Mouse (Mus musculus): ENCODE data around the gene Prlhr.
A peak's percentile ranks its signal among the peaks of the same experiment; 100 is the strongest.

The Prlhr gene

DNA sequence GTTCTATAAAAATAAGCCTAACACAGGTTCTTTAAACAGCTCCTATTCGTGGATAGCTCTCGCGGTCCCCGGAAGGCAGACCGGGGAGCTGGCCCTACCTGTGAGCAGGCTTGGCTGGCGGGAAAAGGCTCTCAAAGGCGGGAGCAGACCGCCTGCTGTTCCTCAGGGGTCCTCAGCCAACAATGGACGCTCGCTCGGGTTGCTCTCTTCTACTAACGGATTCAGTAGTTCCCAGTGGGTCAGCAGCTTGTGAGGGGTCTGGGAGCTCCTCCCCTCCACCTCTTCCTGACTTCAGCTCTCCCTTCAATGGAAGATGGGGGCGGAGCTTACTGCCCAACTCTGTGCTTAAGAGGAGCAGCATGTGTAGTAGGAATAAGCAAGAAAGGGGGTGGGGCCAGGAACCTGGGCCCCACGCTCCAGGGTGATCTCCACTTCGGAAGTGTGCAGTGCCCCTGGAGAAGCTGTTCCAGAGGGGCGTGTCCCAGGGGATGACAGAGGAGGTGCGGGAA is at the start of gene Prlhr:
Gene Prlhr (minus strand): TSS at position 51 of the 509 bp plus-strand sequence.
- DNase-seq (ENCODE audit: low read depth, low spot score) = no peak

DNA sequence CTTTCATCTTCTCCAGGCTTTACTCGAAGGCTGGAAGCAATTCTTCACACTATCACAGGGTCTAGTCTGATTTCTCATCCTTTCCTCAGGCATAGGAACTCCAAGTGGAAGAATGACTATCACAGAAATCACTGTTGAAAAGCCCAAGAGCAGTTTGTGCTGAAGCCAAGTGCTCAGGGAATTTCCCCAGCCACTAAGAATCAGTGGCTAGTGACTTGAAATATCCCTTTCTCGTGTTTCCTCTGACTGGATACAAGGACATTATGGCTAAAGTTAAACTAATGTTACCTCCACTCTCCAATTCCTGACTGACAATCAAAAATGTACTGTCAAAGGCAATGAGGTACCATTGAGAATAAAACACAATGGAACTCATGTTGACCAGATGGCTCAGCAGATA is 47.0 kb upstream of the Prlhr start:
- no peak for DNase-seq (ENCODE audit: low read depth, low spot score)

DNA sequence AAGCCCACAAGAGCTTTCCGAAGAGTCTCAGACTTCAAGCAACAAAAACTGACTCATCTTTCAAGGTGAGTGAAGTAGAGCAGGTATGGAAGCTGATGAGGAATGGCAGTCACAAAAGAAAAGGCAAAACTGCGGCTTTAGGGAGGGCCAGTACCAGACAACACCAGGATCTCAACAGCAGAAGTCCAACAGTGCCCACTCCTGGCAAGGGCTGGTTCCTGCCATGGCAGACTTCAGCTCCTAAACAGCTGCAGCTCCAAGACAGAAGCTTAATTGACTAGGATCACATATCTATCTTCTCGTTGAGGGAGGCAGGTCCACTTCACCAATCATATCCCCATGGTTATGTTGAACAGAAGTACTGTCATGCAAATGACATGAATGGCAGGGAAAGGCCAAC is 45.3 kb upstream of the Prlhr start:
- no peak for DNase-seq (ENCODE audit: low read depth, low spot score)

GRCm38 (mm10) chr19:60500209-60500608 is 32.1 kb upstream of the Prlhr start:
- DNase-seq (ENCODE audit: low read depth, low spot score) = no peak

DNA sequence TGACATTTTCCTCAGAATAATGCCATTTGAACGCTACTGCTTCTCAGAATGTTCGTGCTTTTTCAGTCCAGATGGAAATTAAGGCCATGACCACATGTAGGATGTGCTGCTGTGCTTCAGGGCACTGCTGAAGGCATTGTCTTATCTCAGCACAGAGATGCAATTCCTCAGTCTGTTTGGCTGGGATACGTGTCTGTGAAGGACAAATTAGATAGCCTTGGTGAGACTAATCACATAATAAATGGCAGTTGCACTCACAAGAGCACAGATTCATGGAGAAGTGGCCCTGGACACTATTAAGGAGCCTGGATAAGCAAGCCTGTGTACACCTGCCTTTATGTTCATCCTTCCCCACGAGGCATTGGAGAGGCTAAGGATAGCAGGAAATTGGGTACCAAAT is 29.1 kb upstream of the Prlhr start:
- no peak for DNase-seq (ENCODE audit: low read depth, low spot score)

DNA sequence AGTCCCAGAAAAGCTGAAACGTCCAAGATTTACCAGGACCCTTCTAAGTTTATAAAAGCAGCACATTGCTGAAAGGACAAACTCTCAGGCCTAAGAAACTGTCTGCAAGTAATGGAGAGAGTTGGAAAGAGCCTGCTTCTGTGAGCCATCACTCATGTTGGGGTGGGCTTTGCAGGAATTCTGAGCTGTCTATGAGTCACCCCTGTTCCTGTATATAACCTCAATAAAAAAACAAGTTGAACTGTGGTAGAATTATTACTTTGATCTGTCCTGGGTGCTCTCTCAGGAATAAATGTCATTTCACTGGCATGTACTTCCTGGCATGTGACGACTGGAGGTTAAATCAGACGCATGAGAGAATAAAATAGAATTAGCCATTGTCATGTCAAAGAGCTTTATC is 27.7 kb upstream of the Prlhr start:
- DNase-seq (ENCODE audit: low read depth, low spot score) = no peak

DNA sequence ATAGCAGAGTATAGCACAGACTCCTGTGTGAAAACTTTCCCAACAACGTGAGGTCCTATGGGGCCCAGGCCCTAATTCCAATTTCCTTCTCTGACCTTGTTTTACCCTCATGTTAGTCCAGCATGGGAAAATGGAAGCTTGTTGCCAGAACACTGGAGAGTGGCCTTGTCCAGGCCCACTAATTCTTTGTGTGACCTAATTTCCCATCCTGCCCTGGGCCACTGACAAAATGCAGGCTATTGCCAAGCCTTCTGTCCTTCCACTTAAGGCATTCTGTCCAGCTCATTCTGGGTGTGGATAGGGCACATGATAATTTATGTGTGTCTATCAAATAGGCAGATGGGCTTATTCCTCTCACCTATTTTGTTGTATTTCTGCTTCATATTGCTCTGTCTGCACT is 21.5 kb upstream of the Prlhr start:
- no peak for DNase-seq (ENCODE audit: low read depth, low spot score)

DNA sequence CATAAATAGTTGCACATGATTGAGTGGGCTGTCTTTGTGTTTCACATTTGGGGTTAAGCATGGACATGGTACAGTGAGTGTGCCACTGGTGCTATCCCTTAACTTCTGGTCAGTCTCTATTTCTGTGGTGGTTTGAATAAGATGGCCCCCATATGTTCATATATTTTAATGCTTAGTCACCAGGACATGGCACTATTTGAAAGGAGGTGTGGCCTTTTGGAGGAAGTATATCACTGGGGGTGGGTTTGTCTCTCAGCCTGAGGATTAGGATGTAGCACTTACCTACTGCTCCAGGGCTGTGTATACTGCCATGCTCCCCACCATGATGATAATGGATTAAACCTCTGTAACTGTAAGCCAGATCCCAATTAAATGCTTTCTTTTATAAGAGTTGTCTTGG is 17.2 kb upstream of the Prlhr start:
- DNase-seq (ENCODE audit: low read depth, low spot score) = no peak

DNA sequence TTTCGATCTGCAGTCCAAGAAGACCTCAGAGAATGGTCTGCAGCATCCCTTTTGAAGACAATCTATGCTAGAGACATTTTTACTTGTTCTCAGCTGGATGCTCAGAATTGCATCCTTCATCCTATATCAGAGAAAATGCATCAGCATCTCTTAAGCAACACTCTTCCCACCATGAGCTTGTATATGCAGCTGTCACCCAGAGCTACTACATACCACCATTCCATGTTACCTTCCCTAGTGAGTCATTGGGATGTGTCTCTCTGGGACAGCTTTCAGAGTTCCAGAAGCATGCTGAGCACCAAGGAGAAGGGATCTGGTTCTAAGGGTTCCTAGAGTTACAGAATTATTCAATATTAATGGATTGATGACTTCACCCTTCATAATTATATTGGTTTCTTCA is 10.8 kb upstream of the Prlhr start:
- no peak for DNase-seq (ENCODE audit: low read depth, low spot score)

GRCm38 (mm10) chr19:60477788-60478187 is 9.7 kb upstream of the Prlhr start:
- DNase-seq (ENCODE audit: low read depth, low spot score) = no peak

GRCm38 (mm10) chr19:60468846-60469245 is 742 bp upstream of the Prlhr start:
- DNase-seq (ENCODE audit: low read depth, low spot score) = no peak

GRCm38 (mm10) chr19:60467588-60468007 is 506 bp downstream of the Prlhr start:
- DNase-seq (ENCODE audit: low read depth, low spot score) = no peak

GRCm38 (mm10) chr19:60466953-60467570 is 1.0 kb downstream of the Prlhr start:
- DNase-seq (ENCODE audit: low read depth, low spot score) = peak; percentile 58

GRCm38 (mm10) chr19:60465726-60466125 is 2.4 kb downstream of the Prlhr start:
- DNase-seq (ENCODE audit: low read depth, low spot score) = no peak

DNA sequence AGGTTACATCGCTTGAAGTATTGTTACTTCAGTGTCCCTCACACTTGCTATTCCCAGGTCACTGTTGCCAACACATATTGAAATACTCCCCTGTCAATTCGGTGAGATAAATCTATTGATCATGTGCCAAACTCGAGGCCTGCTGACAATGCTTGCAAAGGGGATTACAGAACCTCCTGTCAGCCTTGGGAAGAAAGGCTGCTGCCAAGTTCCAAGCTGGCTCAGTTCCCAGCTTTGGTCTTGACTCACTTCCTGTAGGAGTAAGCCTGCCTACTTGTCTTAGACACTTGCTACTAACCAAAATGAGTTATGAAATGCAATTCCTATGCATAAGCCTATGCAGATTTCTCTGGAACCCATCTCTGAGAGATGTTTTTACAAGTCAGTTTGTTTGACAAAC is 4.2 kb downstream of the Prlhr start:
- DNase-seq (ENCODE audit: low read depth, low spot score) = no peak

DNA sequence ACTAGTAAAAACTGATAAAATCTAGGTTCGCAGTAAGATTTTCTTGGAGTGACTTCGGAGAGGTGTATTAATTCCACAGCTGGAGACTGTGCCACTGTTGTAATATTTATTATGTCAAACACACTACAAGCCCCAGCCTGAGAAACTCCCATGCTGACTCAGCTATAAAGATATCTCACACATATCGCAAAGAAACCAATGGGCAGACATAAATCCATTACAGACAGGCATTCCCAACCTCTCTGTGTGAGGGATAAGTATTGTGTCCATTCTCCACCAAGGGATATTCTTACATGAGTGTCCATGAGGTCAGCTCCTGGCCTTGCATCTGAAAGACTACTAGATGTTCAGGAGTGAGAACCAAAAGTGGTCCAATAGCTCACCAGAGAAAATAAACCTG is 4.7 kb downstream of the Prlhr start:
- DNase-seq (ENCODE audit: low read depth, low spot score) = no peak

DNA sequence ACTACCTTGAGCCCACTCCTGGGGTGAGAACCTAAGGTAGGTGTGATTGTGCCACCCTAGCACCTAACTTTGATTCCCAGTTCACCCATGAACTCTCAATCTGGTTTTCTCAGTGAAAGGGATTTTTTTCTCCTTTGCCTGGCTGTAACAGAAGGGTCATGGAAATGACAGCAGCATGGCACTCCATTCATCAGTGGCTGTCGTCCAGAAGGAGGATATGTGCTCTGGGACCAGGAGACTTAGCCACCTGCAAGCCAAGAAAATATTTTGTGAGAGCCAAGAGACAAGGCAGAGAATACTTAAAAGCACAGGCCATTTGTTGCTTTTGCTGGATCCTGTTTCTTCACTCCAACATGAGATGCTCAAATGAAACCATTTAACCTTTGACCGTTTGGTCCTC is 6.6 kb downstream of the Prlhr start:
- DNase-seq (ENCODE audit: low read depth, low spot score) = no peak

GRCm38 (mm10) chr19:60459680-60460079 is 8.4 kb downstream of the Prlhr start:
- DNase-seq (ENCODE audit: low read depth, low spot score) = no peak

- DNase-seq (ENCODE audit: low read depth, low spot score) = no peak
Observed at GRCm38 (mm10) chr19:60459071-60459470, 9.0 kb downstream of the Prlhr start.

DNA sequence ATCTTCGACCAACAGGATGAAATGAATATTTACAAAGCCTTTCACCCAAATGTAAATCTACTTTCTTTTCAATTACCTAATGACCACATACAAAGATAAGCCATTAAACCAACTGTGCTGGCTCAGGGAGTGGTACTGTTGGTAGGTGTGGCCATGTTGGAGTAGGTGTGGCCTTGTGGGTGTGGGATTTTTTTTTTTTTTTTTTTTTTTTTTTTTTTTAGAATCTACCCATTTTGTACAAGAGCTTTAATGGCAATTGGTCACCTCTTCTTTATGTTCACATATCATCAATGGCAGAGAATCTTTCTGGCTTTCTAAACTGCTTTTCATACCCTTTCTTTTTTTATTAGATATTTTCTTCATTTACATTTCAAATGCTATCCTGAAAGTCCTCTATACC is 12.3 kb downstream of the Prlhr start:
- DNase-seq (ENCODE audit: low read depth, low spot score) = no peak

GRCm38 (mm10) chr19:60440531-60440930 is 27.6 kb downstream of the Prlhr start:
- DNase-seq (ENCODE audit: low read depth, low spot score) = no peak

DNA sequence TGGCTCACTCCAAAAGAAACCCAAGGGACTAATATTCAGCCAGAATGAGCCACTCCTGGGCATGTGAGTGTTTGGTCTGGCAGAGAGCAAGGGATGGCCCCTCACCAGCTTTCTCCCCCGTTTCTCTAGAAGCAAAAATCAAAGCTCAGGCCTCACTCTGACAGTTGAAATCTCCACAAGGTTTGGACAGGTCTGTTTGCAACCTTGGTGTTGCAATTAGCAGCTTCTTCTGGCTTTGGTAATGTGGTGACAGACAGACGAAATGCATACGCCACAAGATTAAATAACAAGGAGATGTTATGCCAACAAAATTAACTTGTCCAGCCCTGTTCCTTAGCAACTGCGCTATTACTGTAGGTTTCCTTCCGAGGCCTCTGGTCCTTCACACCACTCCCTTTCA is 28.0 kb downstream of the Prlhr start:
- no peak for DNase-seq (ENCODE audit: low read depth, low spot score)

DNA sequence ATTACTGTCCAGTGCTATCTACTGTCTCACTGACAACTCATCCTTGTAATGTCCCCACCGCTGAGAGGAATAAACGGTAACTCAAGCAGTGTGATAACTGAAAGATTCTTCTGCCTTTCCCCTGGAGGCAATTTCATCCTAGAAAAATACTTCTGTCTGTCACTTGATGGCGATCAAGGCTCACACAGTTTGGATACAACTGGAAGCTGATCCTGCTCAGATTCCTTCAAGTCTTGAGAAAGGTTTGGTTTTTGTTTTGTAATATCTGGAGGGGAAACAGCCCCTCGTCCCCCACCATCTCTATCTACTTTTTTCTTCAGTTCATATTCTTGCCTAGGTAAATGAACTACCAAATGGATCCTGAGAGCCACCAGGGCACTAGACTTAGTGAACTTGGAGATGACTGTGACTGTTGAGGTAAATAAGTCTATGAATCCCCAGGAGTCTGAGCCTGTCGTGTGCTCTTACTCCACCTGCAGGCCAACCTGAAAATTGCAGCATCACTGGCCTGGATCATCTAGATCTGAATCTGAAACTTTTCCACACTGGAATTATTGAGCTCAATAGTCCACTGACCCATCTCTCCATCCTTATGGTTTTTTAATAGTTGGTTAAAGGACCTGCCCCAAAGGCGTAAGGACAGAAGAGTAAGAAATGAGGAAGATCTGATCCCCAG is 30.4 kb downstream of the Prlhr start:
- DNase-seq (ENCODE audit: low read depth, low spot score) = no peak
